Mouse (Mus musculus): ENCODE measurements around the gene Actb. TPM values are rescaled to one million over a fixed set of nuclear protein-coding genes. Genes with fewer than 3 reads are reported as not detected.

Actb gene
- polyA plus RNA-seq, 1 experiment from 2014 or later = 22,808 TPM

GRCm38 (mm10) chr5:142869463-142869862 lies 37.1 kb downstream of the Actb start:
- no peaks in the 10 kb centered on the region for H3K4me1 ChIP-seq (replicated peaks; ENCODE audit: control insufficient read depth, insufficient read depth, low read length)
- WGBS = 76% methylated on average over 13 of the region's 13 CpGs
- TF ChIP-seq CTCF (IDR thresholded peaks at IDR 0.05; ENCODE audit: low read depth) = peak; percentile 24; the same call in 1 of the 2 replicates
- H3K27ac ChIP-seq (ENCODE audit: low read depth, low read length) = no peak overlapping the region
- no peak for ATAC-seq
- H3K4me2 ChIP-seq (replicated peaks; ENCODE audit: low read depth) = no peak overlapping the region
- peaks cover 22% of the 10 kb centered on the region for H3K36me3 ChIP-seq (ENCODE audit: control insufficient read depth, insufficient read depth)
- no peak overlapping the region for H3K9ac ChIP-seq (ENCODE audit: low read depth, low read length)
- no peak overlapping the region for H3K4me3 ChIP-seq (ENCODE audit: low read depth, low read length)
- no peaks in the 10 kb centered on the region for H3K9me3 ChIP-seq (ENCODE audit: control insufficient read depth)
- no peaks in the 10 kb centered on the region for H3K27me3 ChIP-seq (replicated peaks; ENCODE audit: control insufficient read depth, insufficient read depth, low read length)

GRCm38 (mm10) chr5:142857763-142858229 lies 48.8 kb downstream of the Actb start:
- Histone ChIP-seq H3K4me3 (ENCODE audit: low read depth, low read length) (no peak overlapping the region), H3K4me1 (replicated peaks; ENCODE audit: control insufficient read depth, insufficient read depth, low read length) (no peaks in the 10 kb centered on the region), H3K4me2 (replicated peaks; ENCODE audit: low read depth) (no peak overlapping the region), H3K9me3 (ENCODE audit: control insufficient read depth) (0 out of 2 replicates have a peak, but pooled peaks cover 2% of the 10 kb centered on the region), H3K9ac (ENCODE audit: low read depth, low read length) (no peak overlapping the region), H3K27ac (ENCODE audit: low read depth, low read length) (no peak overlapping the region), H3K36me3 (ENCODE audit: control insufficient read depth, insufficient read depth) (no peaks in the 10 kb centered on the region), H3K27me3 (replicated peaks; ENCODE audit: control insufficient read depth, insufficient read depth, low read length) (no peaks in the 10 kb centered on the region)
- WGBS = 37% methylated on average over 16 of the region's 16 CpGs
- TF ChIP-seq CTCF (IDR thresholded peaks at IDR 0.05; ENCODE audit: low read depth) = no peak
- ATAC-seq = no peak

- H3K9me3 ChIP-seq (ENCODE audit: control insufficient read depth) = 0 out of 2 replicates have a peak, but pooled peaks cover 2% of the 10 kb centered on the region
- H3K27ac ChIP-seq (ENCODE audit: low read depth, low read length) = no peak overlapping the region
- H3K4me3 ChIP-seq (ENCODE audit: low read depth, low read length) = no peak overlapping the region
- no peak overlapping the region for H3K9ac ChIP-seq (ENCODE audit: low read depth, low read length)
- H3K4me1 ChIP-seq (replicated peaks; ENCODE audit: control insufficient read depth, insufficient read depth, low read length) = 0 out of 2 replicates have a peak, but pooled peaks cover 2% of the 10 kb centered on the region
- WGBS = 80% methylated on average over 4 of the region's 4 CpGs
- no peak overlapping the region for H3K4me2 ChIP-seq (replicated peaks; ENCODE audit: low read depth)
- H3K36me3 ChIP-seq (ENCODE audit: control insufficient read depth, insufficient read depth) = no peaks in the 10 kb centered on the region
- H3K27me3 ChIP-seq (replicated peaks; ENCODE audit: control insufficient read depth, insufficient read depth, low read length) = no peaks in the 10 kb centered on the region
- peak; percentile 36 for TF ChIP-seq CTCF (IDR thresholded peaks at IDR 0.05; ENCODE audit: low read depth)
- ATAC-seq = no peak
These were observed 50.1 kb downstream of the Actb start for GRCm38 (mm10) chr5:142856408-142856807.

GRCm38 (mm10) chr5:142854877-142855276 lies 51.7 kb downstream of the Actb start:
- Histone ChIP-seq H3K4me1 (replicated peaks; ENCODE audit: control insufficient read depth, insufficient read depth, low read length) (0 out of 2 replicates have a peak, but pooled peaks cover 4% of the 10 kb centered on the region), H3K36me3 (ENCODE audit: control insufficient read depth, insufficient read depth) (no peaks in the 10 kb centered on the region), H3K27me3 (replicated peaks; ENCODE audit: control insufficient read depth, insufficient read depth, low read length) (no peaks in the 10 kb centered on the region), H3K4me3 (ENCODE audit: low read depth, low read length) (no peak overlapping the region), H3K4me2 (replicated peaks; ENCODE audit: low read depth) (no peak overlapping the region), H3K9ac (ENCODE audit: low read depth, low read length) (no peak overlapping the region), H3K27ac (ENCODE audit: low read depth, low read length) (no peak overlapping the region), H3K9me3 (ENCODE audit: control insufficient read depth) (0 out of 2 replicates have a peak, but pooled peaks cover 2% of the 10 kb centered on the region)
- whole genome bisulfite sequencing = 79% methylated on average over 10 of the region's 10 CpGs
- ATAC-seq = no peak
- TF ChIP-seq CTCF (IDR thresholded peaks at IDR 0.05; ENCODE audit: low read depth) = peak; percentile 75

- Histone ChIP-seq H3K36me3 (ENCODE audit: control insufficient read depth, insufficient read depth) (no peaks in the 10 kb centered on the region), H3K4me2 (replicated peaks; ENCODE audit: low read depth) (no peak overlapping the region), H3K27me3 (replicated peaks; ENCODE audit: control insufficient read depth, insufficient read depth, low read length) (no peaks in the 10 kb centered on the region), H3K9ac (ENCODE audit: low read depth, low read length) (no peak overlapping the region), H3K4me1 (replicated peaks; ENCODE audit: control insufficient read depth, insufficient read depth, low read length) (0 out of 2 replicates have a peak, but pooled peaks cover 4% of the 10 kb centered on the region), H3K27ac (ENCODE audit: low read depth, low read length) (no peak overlapping the region), H3K9me3 (ENCODE audit: control insufficient read depth) (0 out of 2 replicates have a peak, but pooled peaks cover 2% of the 10 kb centered on the region), H3K4me3 (ENCODE audit: low read depth, low read length) (no peak overlapping the region)
- 69% methylated on average over 6 of the region's 6 CpGs for WGBS
- ATAC-seq = no peak
- TF ChIP-seq CTCF (IDR thresholded peaks at IDR 0.05; ENCODE audit: low read depth) = no peak
These were observed 53.0 kb downstream of the Actb start for GRCm38 (mm10) chr5:142853585-142853984.

Other genes with a start within 250 kb of the Actb start
- gene Slc29a4, start 214.2 kb downstream of the Actb start, polyA plus RNA-seq (2015; fragmentation: Nextera tagmentation; extraction: Ambion mirVana) = 2.9 and 3.5 TPM in 2 replicates
- gene Tnrc18, start 89.1 kb downstream of the Actb start, polyA plus RNA-seq (2015; fragmentation: Nextera tagmentation; extraction: Ambion mirVana) = 9.9 and 11.7 TPM in 2 replicates
- 5.6 and 6.2 TPM in 2 replicates for gene Fbxl18, start 11.3 kb downstream of the Actb start, polyA plus RNA-seq (2015; fragmentation: Nextera tagmentation; extraction: Ambion mirVana)
- gene Fscn1, start 53.6 kb upstream of the Actb start, polyA plus RNA-seq (2015; fragmentation: Nextera tagmentation; extraction: Ambion mirVana) = 36.5 and 37.1 TPM in 2 replicates
- gene Rnf216, start 206.2 kb upstream of the Actb start, polyA plus RNA-seq (2015; fragmentation: Nextera tagmentation; extraction: Ambion mirVana) = 16.9 and 20.6 TPM in 2 replicates
- gene Olfr718-ps1, start 240.8 kb upstream of the Actb start, polyA plus RNA-seq (2015; fragmentation: Nextera tagmentation; extraction: Ambion mirVana) = 0.23 and 0.26 TPM in 2 replicates

All from intestine, postnatal 0 days (tissue).